Mouse (Mus musculus) ovary, adult 10 weeks (tissue): ENCODE data around the gene Gng4. TPM values are rescaled to one million over a fixed set of nuclear protein-coding genes. Genes with fewer than 3 reads are reported as not detected.

Experiments
- polyA plus RNA-seq: library from polyadenylated mRNA; stranded (reverse); fragments of 350-450 nt; fragmentation: Illumina TruSeq; extraction: RNeasy Lipid Tissue Mini Kit (QIAGEN cat#74804); gene quantifications from one replicate; pipeline ENCODE4 v1.2.3, GENCODE M21; 2014

The Gng4 gene
- 1.2 TPM for polyA plus RNA-seq

GRCm38 (mm10) chr13:13783894-13784419 lies at the start of gene Gng4:
Gene Gng4, plus strand, starts transcription at chr13:13784059.

Other genes starting within 250 kb of the Gng4 start
- 13.1 TPM for gene Lyst, start 193.7 kb upstream of the Gng4 start, polyA plus RNA-seq
- gene B3galnt2, start 170.4 kb downstream of the Gng4 start, polyA plus RNA-seq, result 65.3 TPM